Mouse (Mus musculus) midbrain, embryonic 15.5 days (tissue): ENCODE measurements around the gene Fam189a2. TPM values are rescaled to one million over a fixed set of nuclear protein-coding genes. Genes with fewer than 3 reads are reported as not detected.

ENCODE experiments used
- ATAC-seq: fragments of 200-750 bp; cut with Nextera tagmentation; replicated peaks from 2 replicates; pipeline ENCODE4 v1.8.0; 2017; ENCODE audit warnings: moderate TSS enrichment
- H3K27ac ChIP-seq: fragments of 300-500 bp; sonication (generic); 2 replicates; pipeline ENCODE4 v1.5.1; 2015; ENCODE audit warnings: mild to moderate bottlenecking, inconsistent platforms
- H3K27me3 ChIP-seq: fragments of 300-500 bp; sonication (generic); replicated peaks from 2 replicates; pipeline ENCODE4 v1.6.1; 2015; ENCODE audit warnings: inconsistent platforms
- H3K36me3 ChIP-seq: fragments of 300-500 bp; sonication (generic); replicated peaks from 2 replicates; pipeline ENCODE4 v1.6.1; 2015; ENCODE audit warnings: inconsistent platforms
- H3K4me1 ChIP-seq: fragments of 300-500 bp; sonication (generic); 2 replicates; pipeline ENCODE4 v1.6.1; 2015; ENCODE audit warnings: inconsistent platforms
- H3K4me2 ChIP-seq: fragments of 300-500 bp; sonication (generic); 2 replicates; pipeline ENCODE4 v1.6.1; 2015; ENCODE audit warnings: inconsistent platforms, mild to moderate bottlenecking, moderate library complexity
- H3K4me3 ChIP-seq: fragments of 300-500 bp; sonication (generic); 2 replicates; pipeline ENCODE4 v1.5.1; 2015; ENCODE audit warnings: mild to moderate bottlenecking, inconsistent platforms
- H3K9ac ChIP-seq: fragments of 300-500 bp; sonication (generic); 2 replicates; pipeline ENCODE4 v1.6.1; 2015; ENCODE audit warnings: mild to moderate bottlenecking, inconsistent platforms
- H3K9me3 ChIP-seq: fragments of 300-500 bp; sonication (generic); 2 replicates; pipeline ENCODE4 v1.6.1; 2016; ENCODE audit warnings: inconsistent platforms
- WGBS: fragments of 180-500 bp; shearing (Covaris S2); methylation state at CpG from one replicate; pipeline ENCODE4 v1.1.7; 2015; ENCODE audit warnings: mixed read lengths; 5-methylcytosine and 5-hydroxymethylcytosine counted together
- polyA plus RNA-seq: library from polyadenylated mRNA; unstranded; fragments of >200 nt; fragmentation: Nextera tagmentation; extraction: Ambion mirVana; gene quantifications from 2 replicates; pipeline ENCODE4 v1.2.1, GENCODE M21; 2015

The Fam189a2 gene
- polyA plus RNA-seq, 1 experiment from 2014 or later = 1.8 TPM

DNA sequence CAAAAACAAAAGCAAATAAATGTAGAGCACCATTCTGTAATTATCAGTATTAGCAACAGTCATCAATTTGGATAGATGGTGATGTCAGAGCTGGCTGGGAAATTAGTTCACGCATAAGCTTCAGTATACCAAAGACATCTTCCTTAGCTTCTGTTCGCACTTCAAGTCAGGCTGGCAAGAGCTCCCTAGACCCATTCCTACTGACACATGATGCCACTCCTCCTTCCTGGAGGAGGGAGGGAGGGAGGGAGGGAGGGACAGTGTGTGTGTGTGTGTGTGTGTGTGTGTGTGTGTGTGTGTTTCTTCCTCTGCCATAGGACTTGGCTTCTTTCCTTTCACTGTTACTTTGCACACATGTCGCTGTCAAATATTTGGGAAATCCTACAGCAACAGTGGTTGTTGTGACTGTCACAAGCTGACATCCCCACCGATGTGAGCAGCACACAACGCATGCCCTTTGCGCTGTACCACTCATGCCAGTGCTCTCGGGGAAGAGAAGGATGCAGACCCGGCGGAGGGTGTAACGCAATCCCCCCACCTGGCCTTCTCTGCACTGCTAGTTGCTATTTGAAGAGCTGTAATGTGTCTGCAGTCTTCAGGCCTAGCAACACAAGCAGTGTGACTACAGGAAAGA is 34.9 kb downstream of the Fam189a2 start:
- no peak for ATAC-seq
- H3K36me3 ChIP-seq = no peaks in the 10 kb centered on the region
- H3K9ac ChIP-seq = no peak overlapping the region
- no peaks in the 10 kb centered on the region for H3K9me3 ChIP-seq
- H3K27ac ChIP-seq = no peak overlapping the region
- H3K4me1 ChIP-seq = no peaks in the 10 kb centered on the region
- no peak overlapping the region for H3K4me2 ChIP-seq
- 84% methylated on average over 10 of the region's 10 CpGs for WGBS
- no peaks in the 10 kb centered on the region for H3K27me3 ChIP-seq
- H3K4me3 ChIP-seq = no peak overlapping the region

- 86% methylated on average over 4 of the region's 4 CpGs for WGBS
- Histone ChIP-seq H3K36me3 (no peaks in the 10 kb centered on the region), H3K4me2 (no peak overlapping the region), H3K4me1 (peaks cover 4% of the 10 kb centered on the region; the same call in 1 of the 2 replicates), H3K9me3 (no peaks in the 10 kb centered on the region), H3K4me3 (no peak overlapping the region), H3K27me3 (no peaks in the 10 kb centered on the region), H3K9ac (no peak overlapping the region), H3K27ac (no peak overlapping the region)
- ATAC-seq = no peak
These were observed 42.7 kb downstream of the Fam189a2 start for GRCm38 (mm10) chr19:23988166-23988565.

DNA sequence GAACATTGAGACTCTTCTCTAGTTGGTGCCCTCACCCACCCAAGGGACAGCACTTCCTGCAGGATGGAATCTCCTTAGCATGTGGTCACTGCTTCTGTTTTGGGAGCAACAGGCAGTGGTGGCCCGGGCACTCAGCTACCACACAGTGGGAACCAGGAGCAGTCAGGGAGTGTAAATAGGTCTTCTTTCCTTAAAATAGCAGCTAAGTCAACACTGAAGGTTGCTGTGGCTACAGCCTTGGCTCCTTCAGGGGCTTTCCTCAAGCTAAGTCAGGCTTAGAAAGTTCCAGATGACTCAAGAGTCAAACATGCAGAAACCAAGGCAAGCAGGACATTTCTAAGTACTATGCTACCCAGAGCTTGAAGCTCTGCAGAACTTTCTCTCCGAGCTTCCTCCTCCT is 43.5 kb downstream of the Fam189a2 start:
- Histone ChIP-seq H3K4me3 (no peak overlapping the region), H3K27ac (no peak overlapping the region), H3K4me2 (no peak overlapping the region), H3K27me3 (no peaks in the 10 kb centered on the region), H3K36me3 (no peaks in the 10 kb centered on the region), H3K9me3 (no peaks in the 10 kb centered on the region), H3K9ac (no peak overlapping the region), H3K4me1 (peaks cover 4% of the 10 kb centered on the region; the same call in 1 of the 2 replicates)
- ATAC-seq = no peak
- 74% methylated on average over 2 of the region's 2 CpGs for WGBS

DNA sequence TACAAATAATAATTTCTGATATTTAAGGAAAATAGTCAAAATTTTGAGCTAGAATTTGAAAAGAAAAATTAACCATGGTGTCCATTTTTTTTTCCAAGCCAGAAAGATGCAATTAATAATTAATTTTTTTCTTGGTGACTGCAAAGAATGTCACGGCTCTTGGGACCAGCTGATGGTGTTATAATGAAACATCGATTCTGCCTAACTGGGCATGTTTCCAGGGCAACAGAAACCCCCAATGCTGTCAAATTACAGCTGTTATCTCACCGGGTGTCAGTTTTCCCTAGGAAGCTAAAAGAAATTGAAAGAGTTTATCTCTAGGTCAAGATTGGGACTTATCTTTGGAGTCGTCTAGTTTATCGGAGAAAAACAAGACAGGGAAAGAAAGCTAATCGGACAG is 46.6 kb downstream of the Fam189a2 start:
- H3K27me3 ChIP-seq = no peaks in the 10 kb centered on the region
- 44% methylated on average over 6 of the region's 6 CpGs for WGBS
- no peak overlapping the region for H3K4me2 ChIP-seq
- no peak overlapping the region for H3K9ac ChIP-seq
- no peak overlapping the region for H3K4me3 ChIP-seq
- ATAC-seq = no peak
- peaks cover 4% of the 10 kb centered on the region; the same call in 1 of the 2 replicates for H3K4me1 ChIP-seq
- no peaks in the 10 kb centered on the region for H3K9me3 ChIP-seq
- H3K36me3 ChIP-seq = no peaks in the 10 kb centered on the region
- H3K27ac ChIP-seq = no peak overlapping the region

- Histone ChIP-seq H3K4me2 (no peak overlapping the region), H3K36me3 (no peaks in the 10 kb centered on the region), H3K4me1 (peaks cover 4% of the 10 kb centered on the region; the same call in 1 of the 2 replicates), H3K27me3 (no peaks in the 10 kb centered on the region), H3K4me3 (no peak overlapping the region), H3K9ac (no peak overlapping the region), H3K9me3 (no peaks in the 10 kb centered on the region), H3K27ac (no peak overlapping the region)
- 72% methylated on average over 3 of the region's 3 CpGs for WGBS
- no peak for ATAC-seq
These were observed 50.2 kb downstream of the Fam189a2 start for GRCm38 (mm10) chr19:23980598-23980997.

DNA sequence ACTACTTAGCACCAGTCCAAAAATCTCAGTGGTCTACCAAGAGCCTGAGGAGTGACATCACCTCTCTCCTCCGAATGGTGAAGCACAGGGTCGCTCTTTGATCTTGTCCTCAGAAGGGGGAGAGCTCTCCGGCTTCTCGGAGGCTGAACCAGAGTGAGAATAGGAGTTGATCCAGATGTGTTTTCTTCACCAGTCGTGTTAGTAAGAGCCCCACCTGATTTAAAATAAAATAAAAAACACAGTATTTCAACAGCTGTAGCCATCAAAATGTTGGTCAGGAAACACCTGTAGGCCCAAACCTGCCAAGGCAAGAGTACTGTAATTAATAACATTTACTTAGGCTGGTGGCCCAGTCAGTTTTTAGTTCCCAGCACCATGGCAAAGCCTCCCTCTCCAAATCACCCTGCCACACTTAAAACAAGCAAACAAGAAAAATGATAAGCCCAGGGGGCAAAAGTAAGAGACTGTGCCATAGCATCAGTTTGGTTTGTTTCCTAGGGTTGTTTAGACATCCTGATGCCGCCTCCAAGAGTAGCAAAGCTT is 52.8 kb downstream of the Fam189a2 start:
- no peak for ATAC-seq
- H3K4me1 ChIP-seq = peaks cover 6% of the 10 kb centered on the region; the same call in 1 of the 2 replicates
- WGBS = 71% methylated on average over 6 of the region's 6 CpGs
- no peaks in the 10 kb centered on the region for H3K36me3 ChIP-seq
- no peak overlapping the region for H3K4me2 ChIP-seq
- H3K9me3 ChIP-seq = no peaks in the 10 kb centered on the region
- no peak overlapping the region for H3K4me3 ChIP-seq
- no peak overlapping the region for H3K9ac ChIP-seq
- H3K27me3 ChIP-seq = no peaks in the 10 kb centered on the region
- H3K27ac ChIP-seq = no peak overlapping the region

DNA sequence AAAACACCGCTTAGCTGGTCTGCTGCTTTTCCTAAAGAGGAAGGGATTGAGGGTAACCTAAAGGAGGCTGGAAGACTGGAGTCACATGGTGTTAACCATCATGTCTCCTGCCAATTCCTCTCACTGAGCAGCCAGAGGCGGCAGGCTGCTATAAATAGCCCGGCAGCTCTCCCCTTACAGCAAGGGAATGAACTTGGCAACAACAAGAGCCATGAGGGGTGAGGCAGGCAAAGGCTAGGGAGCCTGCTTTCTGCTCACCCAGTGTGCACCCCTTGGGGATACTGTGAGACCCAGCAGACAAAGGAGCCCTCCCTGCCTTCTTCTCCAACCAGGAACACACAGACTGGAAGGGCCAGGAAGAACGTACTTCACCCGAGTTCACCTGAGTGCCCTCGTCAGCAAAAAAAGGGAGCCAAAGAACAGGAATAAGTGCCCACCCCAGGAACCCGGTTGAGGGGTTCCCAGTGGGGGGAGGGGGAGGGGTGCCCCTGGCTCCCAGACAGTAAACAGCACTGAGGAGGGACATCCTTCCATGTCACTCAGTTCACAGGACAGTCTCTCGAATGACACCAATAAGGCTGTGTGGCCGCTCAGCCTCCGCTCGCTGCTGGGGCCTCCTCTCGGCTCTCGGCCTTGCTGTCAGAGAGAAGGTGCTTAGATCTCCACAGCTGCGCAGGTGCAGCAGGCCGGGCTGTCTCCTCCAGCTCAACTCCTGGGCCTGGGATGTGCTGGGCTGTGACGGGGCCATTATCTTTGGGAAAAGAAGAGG is 57.8 kb downstream of the Fam189a2 start:
- Histone ChIP-seq H3K27ac (no peak overlapping the region), H3K9ac (no peak overlapping the region), H3K4me3 (no peak overlapping the region), H3K4me2 (no peak overlapping the region), H3K9me3 (no peaks in the 10 kb centered on the region), H3K4me1 (peaks cover 12% of the 10 kb centered on the region; the same call in 1 of the 2 replicates), H3K36me3 (no peaks in the 10 kb centered on the region), H3K27me3 (no peaks in the 10 kb centered on the region)
- ATAC-seq = peak; percentile 69
- WGBS = 59% methylated on average over 16 of the region's 16 CpGs

GRCm38 (mm10) chr19:23971391-23971790 is 59.4 kb downstream of the Fam189a2 start:
- 96% methylated on average over 7 of the region's 7 CpGs for WGBS
- Histone ChIP-seq H3K4me2 (no peak overlapping the region), H3K9me3 (no peaks in the 10 kb centered on the region), H3K27ac (no peak overlapping the region), H3K27me3 (no peaks in the 10 kb centered on the region), H3K4me3 (no peak overlapping the region), H3K9ac (no peak overlapping the region), H3K36me3 (no peaks in the 10 kb centered on the region), H3K4me1 (peaks cover 12% of the 10 kb centered on the region; the same call in 1 of the 2 replicates)
- no peak for ATAC-seq

GRCm38 (mm10) chr19:23970374-23970773 is 60.4 kb downstream of the Fam189a2 start:
- 92% methylated on average over 3 of the region's 3 CpGs for WGBS
- H3K27me3 ChIP-seq = no peaks in the 10 kb centered on the region
- no peak overlapping the region for H3K4me3 ChIP-seq
- H3K9ac ChIP-seq = no peak overlapping the region
- H3K27ac ChIP-seq = no peak overlapping the region
- H3K4me2 ChIP-seq = no peak overlapping the region
- H3K4me1 ChIP-seq = peaks cover 12% of the 10 kb centered on the region; the same call in 1 of the 2 replicates
- H3K9me3 ChIP-seq = no peaks in the 10 kb centered on the region
- no peaks in the 10 kb centered on the region for H3K36me3 ChIP-seq
- ATAC-seq = no peak

- Histone ChIP-seq H3K9ac (no peak overlapping the region), H3K27me3 (no peaks in the 10 kb centered on the region), H3K4me1 (peaks cover 12% of the 10 kb centered on the region; the same call in 1 of the 2 replicates), H3K4me2 (no peak overlapping the region), H3K36me3 (no peaks in the 10 kb centered on the region), H3K27ac (no peak overlapping the region), H3K4me3 (no peak overlapping the region), H3K9me3 (no peaks in the 10 kb centered on the region)
- no peak for ATAC-seq
- WGBS = 81% methylated on average over 2 of the region's 2 CpGs
These were observed 62.0 kb downstream of the Fam189a2 start for GRCm38 (mm10) chr19:23968862-23969225.

DNA sequence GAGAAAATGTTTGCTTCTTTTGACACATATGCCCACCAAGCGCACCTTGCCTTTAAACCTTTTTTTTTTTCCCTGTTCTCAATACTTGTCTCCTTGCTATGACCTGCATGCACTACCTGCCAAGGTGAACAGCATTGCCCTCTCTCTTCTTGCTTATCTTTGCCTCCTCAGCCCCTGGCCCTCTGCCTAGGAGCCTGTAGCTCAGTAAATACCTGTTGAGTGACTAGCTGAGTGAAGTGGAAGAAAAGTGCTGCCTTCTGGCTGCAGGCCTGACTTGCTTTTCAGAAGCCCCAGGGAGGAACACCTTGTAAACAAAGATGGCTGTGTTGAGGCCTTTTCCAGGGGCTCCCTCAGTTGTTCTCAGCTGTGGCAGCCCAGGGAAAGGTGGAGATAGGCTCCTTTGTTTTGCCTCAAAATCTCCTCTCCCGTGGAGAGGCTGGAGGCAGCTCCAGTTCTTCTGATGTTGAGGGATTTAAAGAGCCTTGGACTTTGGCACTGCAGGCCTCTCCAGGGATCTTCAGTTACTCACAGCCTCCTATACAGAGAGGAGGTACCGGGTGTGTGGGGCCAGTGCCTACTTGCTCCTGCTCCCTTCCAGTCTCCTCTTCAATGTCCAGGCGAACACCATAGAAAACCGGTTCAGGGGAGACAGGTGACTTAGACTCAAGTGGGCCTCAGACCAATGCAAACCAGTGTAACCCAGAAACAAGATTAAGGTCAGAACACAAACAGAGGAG is 62.5 kb downstream of the Fam189a2 start:
- no peaks in the 10 kb centered on the region for H3K9me3 ChIP-seq
- H3K4me1 ChIP-seq = peaks cover 9% of the 10 kb centered on the region; the same call in 1 of the 2 replicates
- H3K36me3 ChIP-seq = no peaks in the 10 kb centered on the region
- WGBS = 49% methylated on average over 5 of the region's 5 CpGs
- no peak overlapping the region for H3K4me2 ChIP-seq
- no peak for ATAC-seq
- no peak overlapping the region for H3K9ac ChIP-seq
- H3K4me3 ChIP-seq = no peak overlapping the region
- no peaks in the 10 kb centered on the region for H3K27me3 ChIP-seq
- no peak overlapping the region for H3K27ac ChIP-seq

GRCm38 (mm10) chr19:23967156-23967555 is 63.7 kb downstream of the Fam189a2 start:
- Histone ChIP-seq H3K9ac (no peak overlapping the region), H3K4me1 (no peaks in the 10 kb centered on the region), H3K4me3 (no peak overlapping the region), H3K27me3 (no peaks in the 10 kb centered on the region), H3K36me3 (no peaks in the 10 kb centered on the region), H3K9me3 (no peaks in the 10 kb centered on the region), H3K4me2 (no peak overlapping the region), H3K27ac (no peak overlapping the region)
- 40% methylated on average over 2 of the region's 2 CpGs for WGBS
- no peak for ATAC-seq
